Mouse (Mus musculus) limb, embryonic 15.5 days (tissue): ENCODE measurements around the gene Olfr1497. TPM values are rescaled to one million over a fixed set of nuclear protein-coding genes. Genes with fewer than 3 reads are reported as not detected.
"Not testable (repeated sequence)": the region's sequence is repeated elsewhere in the genome, so short reads cannot be mapped to it uniquely, and the experiment has no call there.

Experiments used
- ATAC-seq: fragments of 200-750 bp; cut with Nextera tagmentation; 2 replicates; pipeline ENCODE4 v1.8.0; 2017; ENCODE audit warnings: low read depth, moderate TSS enrichment; ENCODE audit not compliant: insufficient number of reproducible peaks, low FRiP score, low TSS enrichment
- H3K27ac ChIP-seq: fragments of 300-500 bp; sonication (generic); 2 replicates; pipeline ENCODE4 v1.5.1; 2015; ENCODE audit warnings: moderate library complexity, mild to moderate bottlenecking, inconsistent platforms
- H3K27me3 ChIP-seq: fragments of 300-500 bp; sonication (generic); 2 replicates; pipeline ENCODE4 v1.6.1; 2015; ENCODE audit warnings: inconsistent platforms
- H3K36me3 ChIP-seq: fragments of 300-500 bp; sonication (generic); 2 replicates; pipeline ENCODE4 v1.6.1; 2015; ENCODE audit warnings: inconsistent platforms
- H3K4me1 ChIP-seq: fragments of 300-500 bp; sonication (generic); 2 replicates; pipeline ENCODE4 v1.6.1; 2015; ENCODE audit warnings: inconsistent platforms
- H3K4me2 ChIP-seq: fragments of 300-500 bp; sonication (generic); 2 replicates; pipeline ENCODE4 v1.6.1; 2015; ENCODE audit warnings: mild to moderate bottlenecking, inconsistent platforms
- H3K4me3 ChIP-seq: fragments of 300-500 bp; sonication (generic); 2 replicates; pipeline ENCODE4 v1.5.1; 2015; ENCODE audit warnings: mild to moderate bottlenecking, inconsistent platforms
- H3K9ac ChIP-seq: fragments of 300-500 bp; sonication (generic); 2 replicates; pipeline ENCODE4 v1.6.1; 2015; ENCODE audit warnings: inconsistent platforms
- H3K9me3 ChIP-seq: fragments of 300-500 bp; sonication (generic); 2 replicates; pipeline ENCODE4 v1.6.1; 2016; ENCODE audit warnings: inconsistent platforms
- WGBS: fragments of 180-500 bp; shearing (Covaris S2); methylation state at CpG from one replicate; pipeline ENCODE4 v1.1.7; 2015; 5-methylcytosine and 5-hydroxymethylcytosine counted together
- polyA plus RNA-seq: library from polyadenylated mRNA; unstranded; fragments of >200 nt; fragmentation: Nextera tagmentation; extraction: Ambion mirVana; gene quantifications from 2 replicates; pipeline ENCODE4 v1.2.1, GENCODE M21; 2015

The Olfr1497 gene
- not detected in 2 replicates for polyA plus RNA-seq

GRCm38 (mm10) chr19:13798102-13798501 lies at the start of gene Olfr1497:
Olfr1497 (minus strand) TSS chr19:13798202.
- no peak for ATAC-seq
- H3K27ac ChIP-seq, result no peak within 1 kb of the TSS
- no peaks in the 10 kb centered on the region for H3K9me3 ChIP-seq
- H3K36me3 ChIP-seq, result no peaks in the 10 kb centered on the region
- no peak within 1 kb of the TSS for H3K4me2 ChIP-seq
- no peak within 1 kb of the TSS for H3K9ac ChIP-seq
- no peaks in the 10 kb centered on the region for H3K4me1 ChIP-seq
- no peak within 1 kb of the TSS for H3K4me3 ChIP-seq
- H3K27me3 ChIP-seq, result no peaks in the 10 kb centered on the region

- 0 out of 2 replicates have a peak, but pooled peaks cover 2% of the 10 kb centered on the region for H3K4me1 ChIP-seq
- H3K9me3 ChIP-seq, result no peaks in the 10 kb centered on the region
- H3K27me3 ChIP-seq, result no peaks in the 10 kb centered on the region
- ATAC-seq, result no peak
- H3K36me3 ChIP-seq, result no peaks in the 10 kb centered on the region
- H3K4me2 ChIP-seq, result no peak within 1 kb of the TSS
- H3K4me3 ChIP-seq, result no peak within 1 kb of the TSS
- no peak within 1 kb of the TSS for H3K27ac ChIP-seq
- H3K9ac ChIP-seq, result no peak within 1 kb of the TSS
Observed at GRCm38 (mm10) chr19:13830388-13830787, 32.4 kb upstream of the Olfr1497 start, which contains the start of gene Olfr1500. Olfr1500 (minus strand) TSS chr19:13830488.

- 81% methylated on average over 3 of the region's 3 CpGs for WGBS
- Histone ChIP-seq H3K9me3 (no peaks in the 10 kb centered on the region), H3K4me1 (no peaks in the 10 kb centered on the region), H3K4me3 (no peak overlapping the region), H3K9ac (no peak overlapping the region), H3K27me3 (no peaks in the 10 kb centered on the region), H3K4me2 (no peak overlapping the region), H3K36me3 (no peaks in the 10 kb centered on the region), H3K27ac (no peak overlapping the region)
- ATAC-seq, result no peak
Observed at GRCm38 (mm10) chr19:13828447-13828846, 30.4 kb upstream of the Olfr1497 start.

- Histone ChIP-seq H3K36me3 (no peaks in the 10 kb centered on the region), H3K9ac (no peak overlapping the region), H3K4me3 (no peak overlapping the region), H3K4me1 (no peaks in the 10 kb centered on the region), H3K9me3 (no peaks in the 10 kb centered on the region), H3K4me2 (no peak overlapping the region), H3K27ac (no peak overlapping the region), H3K27me3 (no peaks in the 10 kb centered on the region)
- no peak for ATAC-seq
- WGBS, result 59% methylated on average over 5 of the region's 5 CpGs
Observed at GRCm38 (mm10) chr19:13820847-13821246, 22.8 kb upstream of the Olfr1497 start.

GRCm38 (mm10) chr19:13819347-13819746 lies 21.3 kb upstream of the Olfr1497 start, which contains the start of gene Olfr1499:
Olfr1499 (minus strand) TSS chr19:13819447.
- no peak for ATAC-seq
- no peaks in the 10 kb centered on the region for H3K9me3 ChIP-seq
- H3K4me3 ChIP-seq, result no peak within 1 kb of the TSS
- no peaks in the 10 kb centered on the region for H3K36me3 ChIP-seq
- H3K4me1 ChIP-seq, result no peaks in the 10 kb centered on the region
- no peaks in the 10 kb centered on the region for H3K27me3 ChIP-seq
- H3K4me2 ChIP-seq, result no peak within 1 kb of the TSS
- H3K9ac ChIP-seq, result no peak within 1 kb of the TSS
- H3K27ac ChIP-seq, result no peak within 1 kb of the TSS

- 28% methylated on average over 5 of the region's 5 CpGs for WGBS
- Histone ChIP-seq H3K9me3 (no peaks in the 10 kb centered on the region), H3K9ac (no peak overlapping the region), H3K36me3 (no peaks in the 10 kb centered on the region), H3K27me3 (no peaks in the 10 kb centered on the region), H3K4me3 (no peak overlapping the region), H3K4me2 (no peak overlapping the region), H3K27ac (no peak overlapping the region), H3K4me1 (no peaks in the 10 kb centered on the region)
- no peak for ATAC-seq
Observed at GRCm38 (mm10) chr19:13818827-13819226, 20.8 kb upstream of the Olfr1497 start.

GRCm38 (mm10) chr19:13812823-13813222 lies 14.8 kb upstream of the Olfr1497 start:
- H3K27me3 ChIP-seq, result no peaks in the 10 kb centered on the region
- no peak for ATAC-seq
- H3K9ac ChIP-seq, result no peak overlapping the region
- H3K36me3 ChIP-seq, result no peaks in the 10 kb centered on the region
- 58% methylated on average over 2 of the region's 2 CpGs for whole genome bisulfite sequencing
- H3K9me3 ChIP-seq, result no peaks in the 10 kb centered on the region
- H3K4me3 ChIP-seq, result no peak overlapping the region
- no peak overlapping the region for H3K4me2 ChIP-seq
- H3K27ac ChIP-seq, result no peak overlapping the region
- no peaks in the 10 kb centered on the region for H3K4me1 ChIP-seq

- H3K27ac ChIP-seq, H3K4me3 ChIP-seq, H3K4me1 ChIP-seq, H3K27me3 ChIP-seq, ATAC-seq, H3K36me3 ChIP-seq, H3K9me3 ChIP-seq, H3K9ac ChIP-seq, H3K4me2 ChIP-seq: not testable (repeated sequence)
- 66% methylated on average over 1 of the region's 1 CpGs for WGBS
Observed at GRCm38 (mm10) chr19:13805486-13805885, 7.5 kb upstream of the Olfr1497 start.

GRCm38 (mm10) chr19:13777578-13777977 lies 20.4 kb downstream of the Olfr1497 start, which contains the start of gene Olfr1496:
Olfr1496 (plus strand) TSS chr19:13777878.
- no peaks in the 10 kb centered on the region for H3K27me3 ChIP-seq
- 88% methylated on average over 1 of the region's 1 CpGs for WGBS
- no peak for ATAC-seq
- H3K36me3 ChIP-seq, result no peaks in the 10 kb centered on the region
- no peak within 1 kb of the TSS for H3K4me2 ChIP-seq
- H3K4me3 ChIP-seq, result no peak within 1 kb of the TSS
- H3K4me1 ChIP-seq, result no peaks in the 10 kb centered on the region
- no peak within 1 kb of the TSS for H3K9ac ChIP-seq
- H3K27ac ChIP-seq, result no peak within 1 kb of the TSS
- H3K9me3 ChIP-seq, result no peaks in the 10 kb centered on the region

GRCm38 (mm10) chr19:13768565-13769276 lies 29.3 kb downstream of the Olfr1497 start:
- Histone ChIP-seq H3K4me1 (no peaks in the 10 kb centered on the region), H3K27ac (no peak overlapping the region), H3K36me3 (no peaks in the 10 kb centered on the region), H3K4me2 (no peak overlapping the region), H3K4me3 (no peak overlapping the region), H3K9me3 (no peaks in the 10 kb centered on the region), H3K27me3 (no peaks in the 10 kb centered on the region), H3K9ac (no peak overlapping the region)
- WGBS, result 87% methylated on average over 9 of the region's 9 CpGs
- ATAC-seq, result no peak

GRCm38 (mm10) chr19:13764306-13764705 lies 33.7 kb downstream of the Olfr1497 start, which contains the start of gene Olfr1495:
Olfr1495 (plus strand) TSS chr19:13764606.
- no peak for ATAC-seq
- H3K9me3 ChIP-seq, result no peaks in the 10 kb centered on the region
- H3K4me1 ChIP-seq, result no peaks in the 10 kb centered on the region
- no peak within 1 kb of the TSS for H3K9ac ChIP-seq
- no peaks in the 10 kb centered on the region for H3K36me3 ChIP-seq
- no peak within 1 kb of the TSS for H3K4me3 ChIP-seq
- no peaks in the 10 kb centered on the region for H3K27me3 ChIP-seq
- 80% methylated on average over 3 of the region's 3 CpGs for WGBS
- no peak within 1 kb of the TSS for H3K27ac ChIP-seq
- H3K4me2 ChIP-seq, result no peak within 1 kb of the TSS

- no peaks in the 10 kb centered on the region for H3K4me1 ChIP-seq
- WGBS, result 100% methylated on average over 1 of the region's 1 CpGs
- H3K9me3 ChIP-seq, result no peaks in the 10 kb centered on the region
- no peak overlapping the region for H3K4me3 ChIP-seq
- no peaks in the 10 kb centered on the region for H3K27me3 ChIP-seq
- H3K4me2 ChIP-seq, result no peak overlapping the region
- no peak overlapping the region for H3K27ac ChIP-seq
- ATAC-seq, result no peak
- no peaks in the 10 kb centered on the region for H3K36me3 ChIP-seq
- H3K9ac ChIP-seq, result no peak overlapping the region
Observed at GRCm38 (mm10) chr19:13749366-13749765, 48.6 kb downstream of the Olfr1497 start.
